Mouse (Mus musculus) CH12.LX (cell line): Measurements from ENCODE around the gene Calr. TPM values are rescaled to one million over a fixed set of nuclear protein-coding genes. Genes with fewer than 3 reads are reported as not detected.

Source experiments
- DNase-seq: peaks from one replicate; pipeline ENCODE4 v3.0.0-alpha.2; 2013; ENCODE audit errors: extremely low read depth
- H3K27ac ChIP-seq: 2 replicates; pipeline ENCODE4 v1.5.1; 2012; ENCODE audit warnings: low read depth, mild to moderate bottlenecking, control low read depth, moderate library complexity; ENCODE audit not compliant: insufficient read depth
- H3K27me3 ChIP-seq: replicated peaks from 2 replicates; pipeline ENCODE3; 2012; ENCODE audit warnings: inconsistent platforms
- H3K36me3 ChIP-seq, 2 experiments: replicated peaks in 1 of 2; 2 replicates each; pipeline versions ENCODE3 to v1.6.1; 2012; ENCODE audit warnings: inconsistent platforms in 1 of 2, low read length in 1 of 2, mild to moderate bottlenecking in 1 of 2, mixed read lengths in 1 of 2, moderate library complexity in 1 of 2; ENCODE audit not compliant: control insufficient read depth in 1 of 2, insufficient read depth in 1 of 2
- H3K4me1 ChIP-seq, 2 experiments: 2 replicates each; pipeline ENCODE4 v1.6.1; 2012; ENCODE audit warnings: inconsistent platforms in 1 of 2, moderate library complexity in 1 of 2; ENCODE audit not compliant: insufficient read depth in 2 of 2, control insufficient read depth in 1 of 2
- H3K4me2 ChIP-seq: 2 replicates; pipeline ENCODE4 v1.6.1; 2012; ENCODE audit warnings: low read depth, mild to moderate bottlenecking, control low read depth; ENCODE audit not compliant: poor library complexity, insufficient read depth, severe bottlenecking
- H3K4me3 ChIP-seq, 3 experiments: fragments of 150-350 bp in 1 of 3; sonication (generic) in 1 of 3; replicated peaks in 1 of 3; 2 replicates each; pipeline versions ENCODE3 to v1.5.1; 2011 to 2012; ENCODE audit warnings: low read depth in 2 of 3, low read length in 2 of 3, mild to moderate bottlenecking in 2 of 3, moderate library complexity in 2 of 3, control low read depth in 1 of 3, improper control_type of control experiment in 1 of 3, inconsistent platforms in 1 of 3, mixed read lengths in 1 of 3; ENCODE audit not compliant: poor library complexity in 1 of 3
- H3K79me2 ChIP-seq: replicated peaks from 2 replicates; pipeline ENCODE4 v1.6.1; 2012; ENCODE audit warnings: mild to moderate bottlenecking, moderate library complexity; ENCODE audit not compliant: control insufficient read depth, poor library complexity, insufficient read depth, severe bottlenecking; ENCODE audit errors: extremely low read depth
- H3K9ac ChIP-seq: 2 replicates; pipeline ENCODE4 v1.6.1; 2012; ENCODE audit warnings: low read depth, mild to moderate bottlenecking, control low read depth, moderate library complexity; ENCODE audit not compliant: insufficient read depth
- H3K9me3 ChIP-seq: replicated peaks from 2 replicates; pipeline ENCODE3; 2012; ENCODE audit warnings: low read length, inconsistent platforms, mixed read lengths
- CTCF ChIP-seq, 2 experiments: IDR thresholded peaks in 1 of 2; conservative IDR thresholded peaks in 1 of 2; 2 replicates each; pipeline ENCODE4 v1.5.1; 2011 to 2012; ENCODE audit warnings: low read depth in 2 of 2, low read length in 2 of 2, improper control_type of control experiment in 1 of 2, inconsistent platforms in 1 of 2, mild to moderate bottlenecking in 1 of 2, moderate library complexity in 1 of 2
- ELF1 ChIP-seq: IDR thresholded peaks from 2 replicates; pipeline ENCODE4 v1.6.1; 2014; ENCODE audit warnings: low read depth, mild to moderate bottlenecking, inconsistent platforms, low read length, improper control_type of control experiment
- JUN ChIP-seq: IDR thresholded peaks from 2 replicates; pipeline ENCODE4 v1.6.1; 2011; ENCODE audit warnings: low read depth, mild to moderate bottlenecking, low read length, improper control_type of control experiment, moderate library complexity; ENCODE audit not compliant: insufficient read depth
- JUND ChIP-seq: conservative IDR thresholded peaks from 2 replicates; pipeline ENCODE4 v1.6.1; 2011; ENCODE audit warnings: low read depth, low read length, improper control_type of control experiment
- KAT2A ChIP-seq: IDR thresholded peaks from 2 replicates; pipeline ENCODE4 v1.6.1; 2012; ENCODE audit warnings: low read length, improper control_type of control experiment, inconsistent platforms; ENCODE audit not compliant: insufficient replicate concordance
- MAFK ChIP-seq: IDR thresholded peaks from 2 replicates; pipeline ENCODE4 v1.6.1; 2011; ENCODE audit warnings: low read length, improper control_type of control experiment; ENCODE audit not compliant: insufficient replicate concordance
- MAX ChIP-seq: IDR thresholded peaks from 2 replicates; pipeline ENCODE4 v1.6.1; 2011; ENCODE audit warnings: low read length, improper control_type of control experiment
- MAZ ChIP-seq: IDR thresholded peaks from 2 replicates; pipeline ENCODE4 v1.6.1; 2012; ENCODE audit warnings: low read depth, mild to moderate bottlenecking, inconsistent platforms, low read length, improper control_type of control experiment, moderate library complexity
- MEF2A ChIP-seq: IDR thresholded peaks from 2 replicates; pipeline ENCODE4 v1.6.1; 2014; ENCODE audit warnings: low read depth, mild to moderate bottlenecking, inconsistent platforms, low read length, improper control_type of control experiment, borderline replicate concordance
- NRF1 ChIP-seq: IDR thresholded peaks from 2 replicates; pipeline ENCODE4 v1.6.1; 2014; ENCODE audit warnings: low read depth, mild to moderate bottlenecking, inconsistent platforms, low read length, improper control_type of control experiment, moderate library complexity
- RCOR1 ChIP-seq: conservative IDR thresholded peaks from 2 replicates; pipeline ENCODE4 v1.6.1; 2012; ENCODE audit warnings: low read depth, mild to moderate bottlenecking, inconsistent platforms, low read length, improper control_type of control experiment
- SIN3A ChIP-seq: IDR thresholded peaks from 2 replicates; pipeline ENCODE4 v1.6.1; 2012; ENCODE audit warnings: low read length, improper control_type of control experiment, inconsistent platforms
- SMC3 ChIP-seq: IDR thresholded peaks from 2 replicates; pipeline ENCODE4 v1.6.1; 2011; ENCODE audit warnings: low read depth, low read length, improper control_type of control experiment
- TBP ChIP-seq: conservative IDR thresholded peaks from 2 replicates; pipeline ENCODE4 v1.6.1; 2011; ENCODE audit warnings: low read depth, low read length, improper control_type of control experiment
- TCF12 ChIP-seq: IDR thresholded peaks from 2 replicates; pipeline ENCODE4 v1.6.1; 2014; ENCODE audit warnings: low read depth, mild to moderate bottlenecking, inconsistent platforms, low read length, improper control_type of control experiment
- ZKSCAN1 ChIP-seq: IDR thresholded peaks from 2 replicates; pipeline ENCODE4 v1.6.1; 2012; ENCODE audit warnings: low read depth, inconsistent platforms, low read length, improper control_type of control experiment, borderline replicate concordance
- ZMIZ1 ChIP-seq: IDR thresholded peaks from 2 replicates; pipeline ENCODE4 v1.6.1; 2012; ENCODE audit warnings: low read depth, mild to moderate bottlenecking, inconsistent platforms, low read length, improper control_type of control experiment
- dilution Hi-C: fragments of 300-500 bp; cut with MboI; formaldehyde crosslinking; loops from 2 replicates; pipeline ENCODE4 v1.14.3; 2020; ENCODE audit warnings: low sequenced_read_pairs; ENCODE audit not compliant: extremely low pct_unique_long_range_greater_than_20kb, extremely low pct_ligation_motif_present
- in situ Hi-C: fragments of 300-500 bp; cut with MboI; formaldehyde crosslinking; loops from 3 replicates; pipeline ENCODE4 v1.14.3; 2019; ENCODE audit warnings: low sequenced_read_pairs, low pct_ligation_motif_present, low pct_unique_long_range_greater_than_20kb, mixed read lengths
- polyA plus RNA-seq: library from polyadenylated mRNA; unstranded; fragments of >175 nt; gene quantifications from 2 replicates; pipeline ENCODE4 v1.2.1, GENCODE M21; 2012; ENCODE audit warnings: low read depth; ENCODE audit not compliant: insufficient read length
- total RNA-seq, 2 experiments: library from RNA; depleted of rRNA; stranded (reverse); fragments of 300-350 nt in 1 of 2; fragments of >200 nt in 1 of 2; gene quantifications; 2 replicates each; pipeline ENCODE4 v1.2.3; 2012 to 2014

Calr gene
- total and polyA plus RNA-seq, 3 experiments, result 395 to 1,181 (median 627) TPM

GRCm38 (mm10) chr8:84798446-84799135 lies 48.1 kb downstream of the Calr start:
- peaks cover 3 to 4% of the 10 kb centered on the region in 2 experiments for H3K4me1 ChIP-seq
- no peaks in the 10 kb centered on the region for H3K79me2 ChIP-seq
- no peak overlapping the region for H3K27ac ChIP-seq
- in situ Hi-C loops, result no loop called here
- H3K4me3 ChIP-seq, result no peak overlapping the region
- peaks cover 88% of the 10 kb centered on the region for H3K27me3 ChIP-seq
- dilution Hi-C loops, result no loop called here
- no peaks in the 10 kb centered on the region for H3K36me3 ChIP-seq
- DNase-seq, result no peak
- H3K9ac ChIP-seq, result no peak overlapping the region
- no peak overlapping the region for H3K4me2 ChIP-seq
- peaks cover 7% of the 10 kb centered on the region for H3K9me3 ChIP-seq
- TF ChIP-seq KAT2A, result no peak
- TF ChIP-seq CTCF (conservative IDR thresholded peaks at IDR 0.05 in 1 of 2, IDR thresholded peaks at IDR 0.05 in 1 of 2; ENCODE audit: low read depth in 2 of 2, low read length in 2 of 2), result no peak
- TF ChIP-seq RCOR1, result no peak
- no peak for TF ChIP-seq SIN3A
- TF ChIP-seq ELF1, result no peak
- TF ChIP-seq MEF2A, result no peak

- Histone ChIP-seq H3K4me3 (no peak overlapping the region), H3K27ac (no peak overlapping the region), H3K9ac (no peak overlapping the region), H3K27me3 (peaks cover 88% of the 10 kb centered on the region), H3K9me3 (peaks cover 7% of the 10 kb centered on the region), H3K79me2 (no peaks in the 10 kb centered on the region), H3K36me3 (no peaks in the 10 kb centered on the region), H3K4me2 (no peak overlapping the region), H3K4me1 (peaks cover 3 to 4% of the 10 kb centered on the region in 2 experiments)
- no peak for TF ChIP-seq ZMIZ1
- no peak for TF ChIP-seq MAZ
- no peak for TF ChIP-seq TCF12
- TF ChIP-seq JUN, result no peak
- TF ChIP-seq ZKSCAN1, result no peak
- TF ChIP-seq SMC3, result no peak
- no peak for TF ChIP-seq JUND
- TF ChIP-seq NRF1, result no peak
- no peak for TF ChIP-seq MEF2A
- no peak for TF ChIP-seq MAX
- no peak for TF ChIP-seq MAFK
- TF ChIP-seq TBP, result no peak
- no peak for DNase-seq
- in situ Hi-C loops, result no loop called here
- dilution Hi-C loops, result no loop called here
Measured at GRCm38 (mm10) chr8:84797971-84798370, 48.8 kb downstream of the Calr start.
